22 mouse cellular contexts compared by ENCODE assay signal in genomic region chrX:5917203-5917602, GRCm38 (mm10).
"Had no signal": no experiment of that assay in that cellular context is flagged by ENCODE, and none has a peak within 500 bp of the region (broad histone marks: within the 10 kb centered on the region; RNA-seq: fewer than 3 reads in every experiment).

No protein-coding gene starts in this region.

- DNase-seq: kidney, adult 11 months; kidney, adult 8-10 months; kidney, postnatal 14 days; kidney, postnatal 4 days; left cerebral cortex, postnatal 4 days; liver, postnatal 0 days; lung, embryonic 14.5 days; right cerebral cortex, adult 18-20 months; right cerebral cortex, postnatal 14 days; right cerebral cortex, postnatal 4 days; thymus, adult 2 months; thymus, postnatal 25 days had no signal

- ATAC-seq: liver, postnatal 0 days; lung, postnatal 0 days had no signal

- H3K4me3 ChIP-seq: kidney, embryonic 15.5 days; limb, embryonic 12.5 days; limb, embryonic 15.5 days; neural tube, embryonic 12.5 days; neural tube, embryonic 15.5 days had no signal

- H3K4me2 ChIP-seq: kidney, embryonic 15.5 days; limb, embryonic 12.5 days; limb, embryonic 15.5 days; liver, embryonic 11.5 days; lung, embryonic 14.5 days; neural tube, embryonic 12.5 days; neural tube, embryonic 15.5 days had no signal

- H3K4me1 ChIP-seq: kidney, embryonic 15.5 days; limb, embryonic 12.5 days; limb, embryonic 15.5 days; neural tube, embryonic 12.5 days; neural tube, embryonic 15.5 days had no signal

- H3K27me3 ChIP-seq: kidney, embryonic 15.5 days; limb, embryonic 12.5 days; limb, embryonic 15.5 days; neural tube, embryonic 12.5 days; neural tube, embryonic 15.5 days had no signal

- H3K9me3 ChIP-seq: kidney, embryonic 15.5 days; limb, embryonic 12.5 days; limb, embryonic 15.5 days; neural tube, embryonic 12.5 days; neural tube, embryonic 15.5 days had no signal

- H3K27ac ChIP-seq: kidney, embryonic 15.5 days; limb, embryonic 12.5 days; limb, embryonic 15.5 days; liver, embryonic 14.5 days; macrophage; neural tube, embryonic 12.5 days; neural tube, embryonic 15.5 days; stomach, postnatal 0 days had no signal

- H3K36me3 ChIP-seq: kidney, embryonic 15.5 days; limb, embryonic 12.5 days; limb, embryonic 15.5 days; neural tube, embryonic 12.5 days; neural tube, embryonic 15.5 days had no signal

- H3K9ac ChIP-seq: kidney, embryonic 15.5 days; limb, embryonic 12.5 days; limb, embryonic 15.5 days; liver, embryonic 14.5 days; liver, postnatal 0 days; lung, embryonic 14.5 days; neural tube, embryonic 12.5 days; neural tube, embryonic 15.5 days had no signal
